Mouse (Mus musculus): ENCODE measurements around the gene Sgcd. TPM values are rescaled to one million over a fixed set of nuclear protein-coding genes. Genes with fewer than 3 reads are reported as not detected.

Sgcd gene
- total RNA-seq, 2 experiments from 2014 or later = 14.1 to 16.8 TPM

DNA sequence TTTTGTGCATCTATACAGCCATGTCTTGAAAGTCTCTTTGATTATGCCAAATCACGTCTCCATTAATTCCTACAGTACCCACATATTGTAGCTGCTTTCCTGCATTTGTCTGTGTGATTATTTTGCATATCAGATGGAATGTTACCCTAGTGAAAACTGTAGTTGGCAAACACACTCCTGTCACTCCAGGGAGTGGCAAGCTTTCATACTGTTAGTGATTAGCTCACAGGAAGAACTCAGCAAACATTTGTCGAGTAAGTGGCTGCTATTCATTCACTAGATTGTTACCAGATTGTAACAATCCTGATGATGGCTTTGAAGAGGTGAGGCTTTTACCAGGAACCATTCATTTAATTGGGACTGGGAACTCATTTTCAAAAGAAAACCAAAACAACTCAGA, 645.3 kb downstream of the Sgcd start:
- intact Hi-C loops (cut with DNase I) = no loop called here
- no peak for DNase-seq (ENCODE audit: low spot score in 2 of 2)

- no peak for DNase-seq (ENCODE audit: low spot score in 2 of 2)
- intact Hi-C loops (cut with DNase I) = no loop called here
Observed at GRCm38 (mm10) chr11:47333702-47334101, 655.1 kb downstream of the Sgcd start.

- no peak for DNase-seq (ENCODE audit: low spot score in 2 of 2)
- intact Hi-C loops (cut with DNase I) = no loop called here
Observed at GRCm38 (mm10) chr11:47305579-47305978, 683.2 kb downstream of the Sgcd start.

- peak; percentile 41 to 89 for DNase-seq (ENCODE audit: low spot score in 2 of 2)
- intact Hi-C loops (cut with DNase I) = no loop called here
Observed at GRCm38 (mm10) chr11:47304702-47305450, 683.9 kb downstream of the Sgcd start.

- intact Hi-C loops (cut with DNase I) = no loop called here
- DNase-seq (ENCODE audit: low spot score in 2 of 2) = no peak
Observed at GRCm38 (mm10) chr11:47299777-47300176, 689.0 kb downstream of the Sgcd start.

- intact Hi-C loops (cut with DNase I) = no loop called here
- DNase-seq (ENCODE audit: low spot score in 2 of 2) = no peak
Observed at GRCm38 (mm10) chr11:47297805-47298340, 690.9 kb downstream of the Sgcd start.

- intact Hi-C loops (cut with DNase I) = no loop called here
- DNase-seq (ENCODE audit: low spot score in 2 of 2) = no peak
Observed at GRCm38 (mm10) chr11:47294741-47295140, 694.0 kb downstream of the Sgcd start.

DNA sequence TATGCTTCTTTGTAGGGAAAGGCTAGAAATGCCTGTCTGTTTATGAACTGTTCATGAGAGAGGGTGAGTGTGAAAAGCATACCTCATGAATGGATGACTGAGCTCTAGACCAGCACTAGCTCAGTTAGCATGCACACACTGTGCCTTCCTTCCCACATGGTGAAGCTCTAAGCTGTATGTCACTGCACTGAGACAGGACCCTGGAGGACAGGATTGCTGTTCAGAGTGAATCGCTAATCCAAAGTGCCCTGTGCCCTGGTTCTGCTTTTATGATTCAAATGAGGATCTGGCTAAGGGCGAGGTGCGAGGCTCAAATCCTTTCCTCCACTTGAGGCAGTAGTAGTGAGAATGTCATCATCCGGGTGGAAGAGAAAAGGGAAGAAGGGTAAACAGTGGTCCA, 712.2 kb downstream of the Sgcd start:
- no peak for DNase-seq (ENCODE audit: low spot score in 2 of 2)
- intact Hi-C loops (cut with DNase I) = no loop called here

DNA sequence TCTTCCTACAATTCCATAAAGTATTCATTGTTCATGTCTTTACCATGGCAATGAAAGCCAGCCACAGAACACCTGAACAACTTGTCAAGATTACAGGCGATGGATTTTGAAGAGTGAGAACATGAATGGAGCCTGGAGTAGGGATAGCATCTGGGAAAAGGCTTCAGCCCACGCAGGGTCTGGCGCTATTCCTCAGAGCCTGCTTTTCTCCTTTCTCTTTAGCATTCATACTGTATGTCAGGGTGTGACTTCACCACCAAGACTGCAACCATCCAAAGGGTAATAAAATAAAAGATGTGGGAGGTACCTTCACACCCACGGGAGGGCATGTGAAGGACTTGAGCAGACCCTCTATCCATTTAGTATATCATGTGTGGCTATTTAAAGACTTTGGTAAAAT, 720.2 kb downstream of the Sgcd start:
- peak; percentile 18 to 57 for DNase-seq (ENCODE audit: low spot score in 2 of 2)
- intact Hi-C loops (cut with DNase I) = no loop called here

GRCm38 (mm10) chr11:47264267-47264984, 724.3 kb downstream of the Sgcd start:
- no peak for DNase-seq (ENCODE audit: low spot score in 2 of 2)

DNA sequence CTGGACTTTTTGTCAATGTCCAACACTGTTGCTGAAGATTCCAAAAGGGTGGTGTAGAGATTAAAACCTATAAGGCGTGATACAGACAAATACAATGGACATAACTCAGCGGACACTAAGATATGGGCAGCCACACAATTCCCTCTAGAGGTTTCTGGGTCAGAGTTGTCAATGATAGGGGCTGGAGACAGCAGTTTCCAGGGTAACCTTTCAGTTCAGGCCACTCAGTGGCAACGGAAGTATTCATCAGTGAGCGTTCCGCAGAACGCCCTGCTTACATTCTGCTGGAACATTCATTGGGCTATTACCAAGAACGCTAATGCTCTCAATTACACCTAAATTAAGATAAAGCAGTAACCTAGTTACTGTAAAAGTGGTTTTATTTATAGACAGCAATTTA, 738.5 kb downstream of the Sgcd start:
- intact Hi-C loops (cut with DNase I) = no loop called here

More at GRCm38 (mm10) chr11:47264267-47264984, 724.3 kb downstream of the Sgcd start:
- intact Hi-C loops (cut with DNase I) = no loop called here

DNA sequence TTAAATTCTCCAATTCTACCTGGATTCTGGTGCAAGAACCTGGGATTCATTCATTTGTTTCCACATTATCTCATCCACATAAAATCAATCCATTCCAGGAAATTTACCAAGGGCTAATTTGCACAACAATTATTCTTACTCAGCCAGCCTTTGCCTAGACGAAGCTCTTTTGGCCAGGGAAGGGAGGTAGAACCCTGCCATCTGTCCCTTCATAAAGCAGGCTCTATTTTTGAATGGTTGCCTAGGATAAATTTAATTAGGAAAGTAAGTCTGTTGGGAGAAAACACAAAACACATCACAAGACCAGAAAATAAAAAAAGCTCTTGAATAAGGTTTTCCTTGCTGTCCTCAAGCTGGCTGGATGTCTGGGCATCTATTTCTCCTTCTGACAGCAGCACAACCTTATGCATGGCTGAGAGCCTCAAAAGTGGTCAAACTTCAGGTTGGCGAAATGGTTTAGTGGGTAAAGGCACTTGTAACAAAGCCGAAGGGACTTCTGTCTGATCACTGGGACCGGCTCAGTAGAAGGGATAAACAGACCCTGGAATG, 740.4 kb downstream of the Sgcd start:
- intact Hi-C loops (cut with DNase I) = no loop called here

More for the DNA sequence above, 738.5 kb downstream of the Sgcd start:
- DNase-seq (ENCODE audit: low spot score in 2 of 2) = peak in 1 of 2 experiments; percentile 8

DNA sequence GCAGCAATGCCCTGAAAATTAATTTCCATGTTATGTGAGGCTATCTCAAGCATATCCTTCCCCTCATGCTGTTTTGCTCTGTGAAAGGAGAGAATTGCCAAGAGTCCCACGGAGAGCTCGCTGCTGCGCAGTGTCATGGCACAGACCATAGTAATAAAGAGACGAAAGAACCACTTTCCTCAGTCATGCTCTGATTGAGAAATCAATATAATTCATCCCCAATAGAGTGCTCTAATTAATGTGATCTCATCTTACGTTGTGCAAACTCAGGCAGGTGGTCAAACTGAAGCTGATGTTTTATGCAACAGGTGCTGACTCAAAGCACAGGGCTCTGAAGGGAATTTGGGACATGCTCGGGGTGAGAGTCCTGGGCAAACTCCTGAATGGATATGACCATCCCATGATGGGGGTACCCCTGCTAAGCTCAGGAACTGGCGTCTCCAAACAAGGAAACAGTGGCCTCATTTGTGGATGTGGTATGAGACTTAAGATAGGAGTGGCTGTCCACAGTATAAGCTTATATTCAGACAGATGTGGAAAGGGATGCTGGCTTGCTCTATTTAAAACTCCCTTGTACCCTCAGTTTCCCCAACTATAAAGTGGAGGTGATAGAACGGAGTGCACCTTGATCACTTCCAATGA, 740.9 kb downstream of the Sgcd start:
- DNase-seq (ENCODE audit: low spot score in 2 of 2) = no peak
- intact Hi-C loops (cut with DNase I) = no loop called here

More for the DNA sequence above, 740.4 kb downstream of the Sgcd start:
- no peak for DNase-seq (ENCODE audit: low spot score in 2 of 2)

- intact Hi-C loops (cut with DNase I) = no loop called here
- no peak for DNase-seq (ENCODE audit: low spot score in 2 of 2)
Observed at GRCm38 (mm10) chr11:47242401-47242800, 746.4 kb downstream of the Sgcd start.

DNA sequence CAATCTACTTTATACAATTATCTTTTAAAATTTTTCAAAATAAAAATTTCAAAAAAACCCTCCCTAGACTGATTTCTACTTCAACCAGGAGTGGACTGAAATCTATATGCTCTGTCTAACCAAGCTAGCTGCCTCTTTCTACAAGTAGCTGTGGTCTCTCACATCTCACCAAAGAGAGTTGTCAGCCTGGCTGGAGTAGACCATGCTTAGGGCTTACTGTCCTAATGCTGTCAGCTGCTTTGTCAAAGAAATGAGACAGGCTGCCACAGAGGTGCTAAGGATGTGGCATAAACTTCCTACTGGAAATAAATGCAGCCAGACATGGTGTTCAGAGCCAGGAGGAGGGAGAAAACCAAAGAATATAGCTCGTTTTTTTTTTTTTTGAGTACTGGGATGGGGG, 760.5 kb downstream of the Sgcd start:
- no peak for DNase-seq (ENCODE audit: low spot score in 2 of 2)
- intact Hi-C loops (cut with DNase I) = no loop called here

DNA sequence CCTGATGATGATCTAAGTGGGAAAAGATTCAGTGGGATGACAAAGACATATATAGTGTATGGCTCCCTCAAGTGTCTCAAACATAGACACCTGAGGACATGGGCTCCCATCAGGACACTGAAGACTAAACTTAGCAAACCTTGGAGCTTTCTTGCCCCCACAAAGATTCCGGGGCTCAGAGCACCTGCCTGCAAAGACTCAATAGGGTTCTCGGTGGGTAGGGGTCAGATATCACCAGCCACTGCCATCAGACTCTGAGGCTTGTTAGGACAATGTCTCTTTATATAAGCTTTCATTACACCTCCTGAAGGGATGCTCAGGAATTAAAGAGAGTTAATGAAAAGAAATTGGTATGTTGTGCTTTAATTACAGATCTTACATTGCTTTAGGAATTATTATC, 764.6 kb downstream of the Sgcd start:
- intact Hi-C loops (cut with DNase I) = no loop called here
- no peak for DNase-seq (ENCODE audit: low spot score in 2 of 2)

DNA sequence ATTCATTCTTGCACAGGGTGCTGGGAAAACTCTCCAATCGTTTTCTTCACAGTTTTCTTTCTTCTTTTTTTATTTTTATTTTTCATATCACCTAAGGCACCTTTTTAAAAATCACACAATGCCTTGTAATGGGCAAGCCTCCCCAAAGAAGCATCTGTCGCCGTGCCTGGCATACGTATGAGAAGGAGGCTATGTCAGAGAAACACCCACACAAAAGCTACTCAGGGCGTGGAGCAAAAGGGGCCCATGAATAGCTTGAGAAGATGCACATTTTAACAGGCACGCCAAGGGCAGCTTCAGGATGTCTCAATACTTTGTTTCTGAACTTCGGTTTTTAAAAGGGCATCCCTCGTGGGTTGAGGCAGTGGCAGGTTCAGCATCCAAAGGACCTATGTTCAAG, 777.2 kb downstream of the Sgcd start:
- no peak for DNase-seq (ENCODE audit: low spot score in 2 of 2)
- intact Hi-C loops (cut with DNase I) = no loop called here

DNA sequence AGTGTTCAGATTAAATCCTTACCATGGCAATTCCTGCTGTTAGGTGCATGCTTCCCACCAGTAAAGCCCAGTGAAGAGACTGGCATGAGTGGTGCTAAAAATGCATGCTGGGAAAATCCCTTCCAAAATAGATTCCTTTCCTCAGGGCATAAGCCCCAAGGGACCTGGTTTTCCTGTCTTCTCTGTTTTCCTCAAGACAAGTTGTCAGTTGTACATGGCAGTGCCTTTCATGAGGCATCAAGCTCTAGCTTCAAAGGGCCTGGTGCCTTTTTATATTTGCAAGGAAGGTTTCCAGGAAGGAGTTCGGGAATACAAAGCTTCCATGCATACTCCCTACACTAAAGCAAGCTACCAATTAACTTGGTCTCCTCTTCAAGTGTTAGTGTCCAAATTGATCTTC, 782.3 kb downstream of the Sgcd start:
- DNase-seq (ENCODE audit: low spot score in 2 of 2) = no peak
- intact Hi-C loops (cut with DNase I) = no loop called here

DNA sequence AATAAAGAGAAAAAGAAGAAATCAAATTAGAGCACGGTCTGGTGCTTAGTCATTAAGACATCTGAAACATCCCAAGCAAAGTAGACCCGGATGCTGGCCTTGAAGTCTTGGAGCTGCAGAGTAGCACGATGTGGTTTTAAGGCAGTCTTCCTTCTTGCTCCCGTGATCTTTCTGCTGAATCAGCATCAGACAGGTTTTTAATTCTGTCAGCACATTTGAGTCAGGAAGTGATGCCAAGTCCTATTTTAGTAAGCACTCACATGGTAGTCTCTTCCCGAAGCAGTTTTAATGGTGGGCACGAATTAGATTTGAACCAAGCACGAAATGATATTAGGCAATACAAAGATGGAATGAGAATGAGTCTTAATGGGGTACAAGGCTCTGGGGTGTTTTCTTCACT, 789.7 kb downstream of the Sgcd start:
- intact Hi-C loops (cut with DNase I) = no loop called here
- DNase-seq (ENCODE audit: low spot score in 2 of 2) = no peak

- intact Hi-C loops (cut with DNase I) = no loop called here
- DNase-seq (ENCODE audit: low spot score in 2 of 2) = no peak
Observed at GRCm38 (mm10) chr11:47188556-47188955, 800.2 kb downstream of the Sgcd start.
